Mouse (Mus musculus): ENCODE results near the gene Olfr1128.
"Not testable (repeated sequence)": the region's sequence is repeated elsewhere in the genome, so short reads cannot be mapped to it uniquely, and the experiment has no call there.

The Olfr1128 gene

GRCm38 (mm10) chr2:87545442-87545841, at the start of gene Olfr1128:
Gene Olfr1128, minus strand, starts transcription at chr2:87545542.
- DNase-seq: no peak

GRCm38 (mm10) chr2:87573602-87574001, 28.3 kb upstream of the Olfr1128 start, which contains the start of gene Olfr1129:
Gene Olfr1129, plus strand, starts transcription at chr2:87573902.
- DNase-seq: not testable (repeated sequence)

- DNase-seq: no peak
Observed at GRCm38 (mm10) chr2:87534826-87535225, 10.5 kb downstream of the Olfr1128 start.

GRCm38 (mm10) chr2:87531496-87531895, 13.8 kb downstream of the Olfr1128 start, which contains the start of gene Olfr153:
Gene Olfr153, plus strand, starts transcription at chr2:87531796.
- no peak for DNase-seq

GRCm38 (mm10) chr2:87525899-87526616, 19.3 kb downstream of the Olfr1128 start:
- DNase-seq: not testable (repeated sequence)

GRCm38 (mm10) chr2:87520651-87521050, 24.7 kb downstream of the Olfr1128 start:
- DNase-seq: no peak

GRCm38 (mm10) chr2:87516581-87516980, 28.8 kb downstream of the Olfr1128 start:
- DNase-seq: no peak

- DNase-seq: no peak
Observed at GRCm38 (mm10) chr2:87515457-87516060, 29.8 kb downstream of the Olfr1128 start.

GRCm38 (mm10) chr2:87515046-87515445, 30.3 kb downstream of the Olfr1128 start:
- no peak for DNase-seq

- DNase-seq: no peak
Observed at GRCm38 (mm10) chr2:87506265-87506664, 39.1 kb downstream of the Olfr1128 start, which contains the start of gene Pramel6. Gene Pramel6, plus strand, starts transcription at chr2:87506565.

GRCm38 (mm10) chr2:87496993-87497392, 48.3 kb downstream of the Olfr1128 start, which contains the start of gene Pramel7:
Gene Pramel7, minus strand, starts transcription at chr2:87497093.
- not testable (repeated sequence) for DNase-seq

Measured in cerebellum, adult 8-10 months (tissue).